Mouse (Mus musculus) liver, embryonic 14.5 days (tissue): ENCODE data around the gene Tnnt3.

ENCODE experiments used
- CTCF ChIP-seq: IDR thresholded peaks from 2 replicates; pipeline ENCODE4 v1.5.1; 2016; ENCODE audit warnings: antibody characterized with exemption, low read depth, control low read depth
- EP300 ChIP-seq: IDR thresholded peaks from 2 replicates; pipeline ENCODE4 v1.6.1; 2016; ENCODE audit warnings: antibody characterized with exemption, low read depth

DNA sequence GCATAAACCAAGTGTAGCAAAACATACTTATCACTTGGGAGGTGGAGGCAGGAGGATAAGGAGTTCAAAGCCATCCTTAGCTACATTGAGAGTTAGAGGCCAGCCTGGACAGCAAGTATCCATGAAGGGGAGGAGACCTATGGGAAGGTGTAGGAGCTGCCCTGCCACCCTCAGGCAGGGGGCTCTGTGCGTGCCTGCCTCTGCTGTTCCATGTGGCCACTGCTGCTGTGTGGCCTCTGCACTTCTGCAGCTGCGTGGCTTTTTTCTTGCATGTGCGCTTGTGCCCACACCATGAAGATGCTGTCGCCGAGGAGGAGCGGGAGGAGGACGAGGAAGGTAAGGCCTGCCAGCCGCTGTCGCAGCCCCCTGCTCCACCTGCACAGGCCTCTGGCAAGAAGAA lies 8.8 kb downstream of the Tnnt3 start:
- TF ChIP-seq CTCF (no peak), EP300 (no peak)
